Mouse (Mus musculus): ENCODE data around the gene Mgat2. TPM values are rescaled to one million over a fixed set of nuclear protein-coding genes. Genes with fewer than 3 reads are reported as not detected.

The Mgat2 gene
- polyA plus RNA-seq, 1 experiment from 2014 or later, result 40.1 TPM

GRCm38 (mm10) chr12:69181800-69182199 lies 2.2 kb upstream of the Mgat2 start:
- Histone ChIP-seq H3K9me3 (replicated peaks) (no peaks in the 10 kb centered on the region), H3K9ac (no peak overlapping the region), H3K27ac (no peak overlapping the region), H3K4me3 (no peak overlapping the region), H3K4me1 (replicated peaks) (peaks cover 19% of the 10 kb centered on the region), H3K36me3 (peaks cover 16% of the 10 kb centered on the region), H3K4me2 (no peak overlapping the region), H3K27me3 (no peaks in the 10 kb centered on the region)
- no peak for ATAC-seq (replicated peaks; ENCODE audit: insufficient number of reproducible peaks, insufficient read depth, low FRiP score, low read depth)
- 86% methylated on average over 4 of the region's 4 CpGs for WGBS

- peak overlapping the region; percentile 96 for H3K4me2 ChIP-seq
- peak overlapping the region; percentile 86 for H3K9ac ChIP-seq
- 2% methylated on average over 85 of the region's 86 CpGs for WGBS
- peak overlapping the region; percentile 92 for H3K27ac ChIP-seq
- H3K36me3 ChIP-seq, result peaks cover 8% of the 10 kb centered on the region; the same call in 1 of the 2 replicates
- no peaks in the 10 kb centered on the region for H3K27me3 ChIP-seq
- peak; percentile 63 for ATAC-seq (replicated peaks; ENCODE audit: insufficient number of reproducible peaks, insufficient read depth, low FRiP score, low read depth)
- peaks cover 25% of the 10 kb centered on the region for H3K4me1 ChIP-seq (replicated peaks)
- peak overlapping the region; percentile 77 for H3K4me3 ChIP-seq
- no peaks in the 10 kb centered on the region for H3K9me3 ChIP-seq (replicated peaks)
Measured at GRCm38 (mm10) chr12:69184342-69185295, 662 bp downstream of the Mgat2 start.

- Histone ChIP-seq H3K36me3 (peaks cover 9% of the 10 kb centered on the region), H3K9me3 (replicated peaks) (no peaks in the 10 kb centered on the region), H3K27ac (peak overlapping the region; percentile 92; the same call in 1 of the 2 replicates), H3K27me3 (no peaks in the 10 kb centered on the region), H3K9ac (peak overlapping the region; percentile 86), H3K4me1 (replicated peaks) (peaks cover 25% of the 10 kb centered on the region), H3K4me2 (peak overlapping the region; percentile 96), H3K4me3 (peak overlapping the region; percentile 77)
- no peak for ATAC-seq (replicated peaks; ENCODE audit: insufficient number of reproducible peaks, insufficient read depth, low FRiP score, low read depth)
- 72% methylated on average over 7 of the region's 7 CpGs for WGBS
Measured at GRCm38 (mm10) chr12:69185371-69185770, 1.4 kb downstream of the Mgat2 start.

- no peaks in the 10 kb centered on the region for H3K9me3 ChIP-seq (replicated peaks)
- H3K27me3 ChIP-seq, result no peaks in the 10 kb centered on the region
- WGBS, result 62% methylated on average over 5 of the region's 5 CpGs
- peaks cover 25% of the 10 kb centered on the region for H3K4me1 ChIP-seq (replicated peaks)
- H3K36me3 ChIP-seq, result peaks cover 10% of the 10 kb centered on the region
- no peak overlapping the region for H3K4me3 ChIP-seq
- 0 out of 2 replicates have a peak overlapping the region, but pooled peaks have one; percentile 9 for H3K27ac ChIP-seq
- H3K4me2 ChIP-seq, result 0 out of 2 replicates have a peak overlapping the region, but pooled peaks have one; percentile 2
- H3K9ac ChIP-seq, result no peak overlapping the region
- no peak for ATAC-seq (replicated peaks; ENCODE audit: insufficient number of reproducible peaks, insufficient read depth, low FRiP score, low read depth)
Measured at GRCm38 (mm10) chr12:69186811-69187471, 3.0 kb downstream of the Mgat2 start.

- Histone ChIP-seq H3K4me3 (no peak overlapping the region), H3K9ac (no peak overlapping the region), H3K36me3 (peaks cover 10% of the 10 kb centered on the region), H3K4me2 (no peak overlapping the region), H3K27me3 (no peaks in the 10 kb centered on the region), H3K9me3 (replicated peaks) (no peaks in the 10 kb centered on the region), H3K27ac (peak overlapping the region; percentile 68), H3K4me1 (replicated peaks) (peaks cover 16% of the 10 kb centered on the region)
- no peak for ATAC-seq (replicated peaks; ENCODE audit: insufficient number of reproducible peaks, insufficient read depth, low FRiP score, low read depth)
- 66% methylated on average over 9 of the region's 9 CpGs for WGBS
Measured at GRCm38 (mm10) chr12:69190074-69190473, 6.1 kb downstream of the Mgat2 start.

- Histone ChIP-seq H3K4me1 (replicated peaks) (peaks cover 11% of the 10 kb centered on the region), H3K4me2 (no peak overlapping the region), H3K9me3 (replicated peaks) (no peaks in the 10 kb centered on the region), H3K4me3 (no peak overlapping the region), H3K9ac (no peak overlapping the region), H3K27ac (no peak overlapping the region), H3K27me3 (no peaks in the 10 kb centered on the region), H3K36me3 (peaks cover 10% of the 10 kb centered on the region)
- no peak for ATAC-seq (replicated peaks; ENCODE audit: insufficient number of reproducible peaks, insufficient read depth, low FRiP score, low read depth)
- WGBS, result 94% methylated on average over 1 of the region's 1 CpGs
Measured at GRCm38 (mm10) chr12:69190522-69190921, 6.6 kb downstream of the Mgat2 start.

GRCm38 (mm10) chr12:69191396-69191795 lies 7.4 kb downstream of the Mgat2 start:
- no peak overlapping the region for H3K4me3 ChIP-seq
- H3K4me1 ChIP-seq (replicated peaks), result peaks cover 15% of the 10 kb centered on the region
- no peak for ATAC-seq (replicated peaks; ENCODE audit: insufficient number of reproducible peaks, insufficient read depth, low FRiP score, low read depth)
- H3K4me2 ChIP-seq, result no peak overlapping the region
- no peak overlapping the region for H3K9ac ChIP-seq
- no peaks in the 10 kb centered on the region for H3K9me3 ChIP-seq (replicated peaks)
- WGBS, result 87% methylated on average over 5 of the region's 5 CpGs
- peaks cover 10% of the 10 kb centered on the region for H3K36me3 ChIP-seq
- H3K27ac ChIP-seq, result no peak overlapping the region
- no peaks in the 10 kb centered on the region for H3K27me3 ChIP-seq

- H3K4me3 ChIP-seq, result no peak overlapping the region
- no peak overlapping the region for H3K9ac ChIP-seq
- H3K4me1 ChIP-seq (replicated peaks), result peaks cover 7% of the 10 kb centered on the region
- peaks cover 10% of the 10 kb centered on the region for H3K36me3 ChIP-seq
- H3K4me2 ChIP-seq, result no peak overlapping the region
- 92% methylated on average over 2 of the region's 2 CpGs for WGBS
- no peaks in the 10 kb centered on the region for H3K27me3 ChIP-seq
- ATAC-seq (replicated peaks; ENCODE audit: insufficient number of reproducible peaks, insufficient read depth, low FRiP score, low read depth), result no peak
- no peaks in the 10 kb centered on the region for H3K9me3 ChIP-seq (replicated peaks)
- no peak overlapping the region for H3K27ac ChIP-seq
Measured at GRCm38 (mm10) chr12:69192637-69193036, 8.7 kb downstream of the Mgat2 start.

GRCm38 (mm10) chr12:69196444-69197377 lies 12.8 kb downstream of the Mgat2 start, which contains the start of gene Gm49383:
Gene Gm49383, minus strand, starts transcription at chr12:69197104.
- peak within 1 kb of the TSS; percentile 93 for H3K27ac ChIP-seq
- WGBS, result under 1% methylated on average over 75 of the region's 75 CpGs
- H3K4me1 ChIP-seq (replicated peaks), result peaks cover 23% of the 10 kb centered on the region
- H3K9me3 ChIP-seq (replicated peaks), result no peaks in the 10 kb centered on the region
- H3K27me3 ChIP-seq, result no peaks in the 10 kb centered on the region
- peaks cover 16% of the 10 kb centered on the region for H3K36me3 ChIP-seq
- H3K4me2 ChIP-seq, result peak within 1 kb of the TSS; percentile 94
- peak; percentile 57 for ATAC-seq (replicated peaks; ENCODE audit: insufficient number of reproducible peaks, insufficient read depth, low FRiP score, low read depth)
- peak within 1 kb of the TSS; percentile 85 for H3K4me3 ChIP-seq
- H3K9ac ChIP-seq, result peak within 1 kb of the TSS; percentile 85

GRCm38 (mm10) chr12:69197378-69198163 lies 13.6 kb downstream of the Mgat2 start:
- Histone ChIP-seq H3K36me3 (peaks cover 18% of the 10 kb centered on the region), H3K9me3 (replicated peaks) (no peaks in the 10 kb centered on the region), H3K27me3 (no peaks in the 10 kb centered on the region), H3K4me2 (peak overlapping the region; percentile 94), H3K9ac (peak overlapping the region; percentile 85), H3K4me1 (replicated peaks) (peaks cover 23% of the 10 kb centered on the region), H3K4me3 (peak overlapping the region; percentile 85), H3K27ac (peak overlapping the region; percentile 93)
- ATAC-seq (replicated peaks; ENCODE audit: insufficient number of reproducible peaks, insufficient read depth, low FRiP score, low read depth), result peak; percentile 71
- WGBS, result under 1% methylated on average over 94 of the region's 94 CpGs

Measured in heart, embryonic 15.5 days (tissue).